Mouse (Mus musculus): ENCODE measurements around the gene Ear6.

- TF ChIP-seq POLR2A (IDR thresholded peaks at IDR 0.05; ENCODE audit: extremely low read depth, insufficient read depth, low read length) (no peak), CTCF (IDR thresholded peaks at IDR 0.05; ENCODE audit: low read depth, low read length) (no peak)
Measured at GRCm38 (mm10) chr14:51826625-51827024, 26.9 kb upstream of the Ear6 start.

Measured in liver, adult 2 months (tissue).